Mouse (Mus musculus) cortical plate, adult 2 months (tissue): ENCODE data around the gene Tnfrsf21.

Experiments used
- CTCF ChIP-seq: fragments of 200-500 bp; IDR thresholded peaks from 2 replicates; pipeline ENCODE4 v1.5.1; 2011; ENCODE audit warnings: mild to moderate bottlenecking, control low read depth, low read length; ENCODE audit not compliant: insufficient read depth; ENCODE audit errors: extremely low read depth
- POLR2A ChIP-seq: fragments of 200-500 bp; IDR thresholded peaks from 2 replicates; pipeline ENCODE4 v1.6.1; 2011; ENCODE audit warnings: mild to moderate bottlenecking, low read length, control low read depth; ENCODE audit not compliant: insufficient read depth; ENCODE audit errors: extremely low read depth

DNA sequence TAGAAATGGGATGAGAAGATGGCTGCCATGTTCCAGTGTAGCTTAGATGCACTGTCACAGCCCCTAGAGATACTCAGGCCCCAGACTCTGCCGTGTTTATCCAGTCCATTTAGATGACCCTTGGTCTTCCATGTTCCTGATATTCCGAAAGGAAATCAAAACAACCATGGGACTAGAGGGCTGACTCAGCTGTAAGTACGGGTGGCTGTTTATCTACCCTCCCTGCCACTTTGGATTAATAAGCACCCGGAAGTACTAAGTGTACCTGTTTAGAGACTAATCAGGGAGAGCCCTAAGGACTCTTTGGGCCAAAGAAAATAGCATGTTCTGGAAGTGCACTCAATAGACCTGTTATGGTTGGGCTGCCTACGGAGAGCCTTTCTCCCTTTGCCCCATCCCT, 64.9 kb downstream of the Tnfrsf21 start:
- TF ChIP-seq POLR2A (no peak), CTCF (no peak)
